Mouse (Mus musculus): ENCODE measurements at regions not wholly inside any gene's neighbourhood (a gene's known extent, or its start where the extent isn't known, plus 50 kb on each side); places are given as distances from the start of the nearest gene placed in this dataset.
"Not testable (repeated sequence)": the region's sequence is repeated elsewhere in the genome, so short reads cannot be mapped to it uniquely, and the experiment has no call there.

DNA sequence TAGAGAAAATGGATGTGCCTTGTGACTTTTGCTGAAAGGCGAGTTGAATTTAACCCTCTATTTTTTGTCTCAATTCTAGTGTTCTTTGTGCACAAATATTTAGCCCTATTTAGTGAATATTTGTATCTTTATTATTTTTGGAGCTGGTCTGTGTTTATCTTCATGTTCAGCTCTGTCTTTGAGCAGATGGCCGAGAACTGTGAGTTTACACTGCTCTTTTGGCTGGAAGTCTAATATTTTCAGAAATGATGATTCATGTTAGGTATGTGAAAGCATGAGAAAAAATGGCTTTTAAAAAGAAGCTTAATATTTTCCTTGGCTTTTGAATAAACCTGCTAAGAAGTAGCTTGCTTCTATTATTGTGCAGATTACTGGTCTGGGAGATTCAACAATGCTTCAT lies 505.4 kb downstream of the Sema5a start:
- DNase-seq (ENCODE audit: low spot score in 2 of 2) = no peak

DNA sequence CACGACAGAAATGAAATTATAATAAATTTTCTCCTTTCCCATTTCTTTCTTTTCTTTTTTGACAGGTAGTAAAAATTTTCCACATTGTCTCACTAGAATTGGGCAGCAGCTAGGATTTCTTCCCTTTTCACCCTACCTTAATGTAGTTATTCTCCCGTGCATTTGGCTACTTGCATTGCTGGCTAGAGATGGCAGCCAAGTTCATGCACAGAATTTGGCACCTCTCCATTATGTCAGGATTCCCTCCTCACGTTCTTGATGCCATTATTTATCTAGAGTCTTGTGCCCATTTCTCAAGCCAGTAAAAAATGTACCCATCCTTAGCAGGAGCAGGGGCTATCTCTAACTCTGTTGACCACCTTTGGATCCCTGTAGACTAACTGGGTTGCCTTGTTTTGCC lies 507.4 kb downstream of the Sema5a start:
- DNase-seq (ENCODE audit: low spot score in 2 of 2) = no peak

DNA sequence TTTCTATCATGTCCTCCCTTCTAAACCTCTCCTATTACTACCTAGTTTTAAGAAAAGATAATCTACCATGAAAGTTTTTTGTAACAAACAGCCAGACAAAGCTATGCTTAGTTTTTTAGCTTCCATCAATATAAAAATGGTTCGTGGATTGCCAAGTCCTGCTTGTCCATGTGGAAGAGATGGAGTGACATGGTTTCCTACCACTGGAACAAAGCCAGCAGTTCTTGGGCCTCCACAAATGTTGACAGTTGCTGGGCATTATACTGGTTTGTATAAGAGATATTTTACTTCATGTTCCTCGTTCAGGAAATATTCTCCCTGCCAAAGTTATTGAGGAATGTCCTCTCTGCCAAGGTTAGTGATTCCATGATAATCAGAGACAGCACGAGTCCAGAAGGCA lies 515.5 kb downstream of the Sema5a start:
- DNase-seq (ENCODE audit: low spot score in 2 of 2) = no peak

DNA sequence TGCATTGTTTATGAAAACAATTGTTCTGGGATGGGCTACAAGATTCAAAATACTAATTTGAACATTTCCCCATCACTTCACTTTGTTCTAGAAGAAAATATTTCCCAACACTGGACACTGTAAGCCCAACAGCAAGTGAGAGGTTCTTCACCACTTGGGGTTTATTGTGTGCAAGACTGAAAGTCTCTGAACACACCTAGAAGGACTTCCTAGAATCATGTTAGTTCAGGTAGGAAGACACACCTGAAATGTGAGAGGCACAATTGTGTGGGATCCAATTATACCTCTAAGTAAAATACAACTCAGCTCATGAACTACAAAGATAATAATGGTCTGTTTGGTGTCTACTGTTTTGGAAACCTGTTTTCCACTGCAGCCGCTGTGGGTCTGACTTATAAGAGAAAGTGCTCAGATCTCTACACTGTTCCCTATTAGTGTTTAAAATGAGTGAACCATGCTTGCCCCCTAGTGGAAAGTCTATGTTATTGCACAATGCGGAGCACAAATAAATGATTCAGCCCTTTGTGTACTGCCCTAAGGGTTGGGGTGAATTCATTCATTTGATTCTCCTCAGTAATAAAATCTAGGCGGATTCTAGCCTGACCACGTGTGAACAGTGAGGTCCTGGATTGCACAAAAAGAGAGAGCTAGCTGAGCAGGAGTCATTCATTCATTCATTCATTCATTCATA lies 521.5 kb downstream of the Sema5a start:
- DNase-seq (ENCODE audit: low spot score in 2 of 2) = no peak

DNA sequence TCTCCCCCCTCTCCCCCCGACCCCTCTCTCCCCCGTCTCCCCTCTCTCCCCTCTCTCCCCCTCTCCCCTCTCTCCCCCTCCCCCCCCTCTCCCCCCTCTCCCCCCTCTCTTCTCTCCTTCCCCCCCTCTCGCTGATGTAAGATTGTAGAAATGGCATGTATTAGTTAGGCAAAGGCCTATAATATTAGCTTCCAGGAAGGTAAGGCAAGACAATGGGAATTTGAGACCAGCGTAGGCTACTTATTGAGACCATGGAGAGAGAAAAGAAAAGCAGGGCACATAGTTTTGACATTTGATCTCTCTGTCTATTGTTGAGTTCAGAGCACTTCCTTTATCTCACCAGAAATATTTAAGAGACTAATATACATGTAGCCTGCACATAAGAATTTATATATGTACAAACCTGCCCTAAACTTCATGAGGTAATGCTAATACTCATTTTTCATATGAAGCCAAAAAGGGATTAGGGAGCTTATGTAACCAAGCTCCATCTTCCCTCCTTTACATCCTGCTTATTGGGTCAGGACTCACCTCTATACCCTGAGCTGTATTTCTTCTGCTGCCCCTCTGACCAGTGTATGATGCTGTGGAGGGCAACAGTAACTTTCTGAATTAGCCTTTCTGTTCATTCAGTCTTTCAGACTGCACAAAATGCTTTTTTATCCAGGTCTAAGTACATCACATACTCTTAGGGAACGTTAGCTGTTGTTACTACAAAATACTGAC lies 522.3 kb downstream of the Sema5a start:
- no peak for DNase-seq (ENCODE audit: low spot score in 2 of 2)

DNA sequence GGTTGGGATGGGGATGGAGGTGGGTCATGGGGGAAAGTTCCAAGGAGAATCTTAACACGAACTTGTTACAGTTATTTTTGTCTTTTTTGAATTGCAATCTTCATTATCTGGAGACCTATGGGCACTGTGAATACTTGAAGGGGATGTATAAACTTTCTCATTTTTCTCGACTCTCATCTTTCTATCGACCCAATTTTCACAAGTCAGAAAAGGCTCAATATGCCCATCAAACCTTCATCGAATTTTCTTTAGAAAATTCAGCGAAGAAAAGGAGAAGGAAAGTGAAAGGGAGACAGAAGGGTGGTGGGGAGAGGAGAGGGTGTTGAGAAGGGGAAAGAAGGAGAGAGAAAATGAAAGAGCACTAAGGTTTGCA lies 533.6 kb downstream of the Sema5a start:
- DNase-seq (ENCODE audit: low spot score in 2 of 2) = not testable (repeated sequence)

DNA sequence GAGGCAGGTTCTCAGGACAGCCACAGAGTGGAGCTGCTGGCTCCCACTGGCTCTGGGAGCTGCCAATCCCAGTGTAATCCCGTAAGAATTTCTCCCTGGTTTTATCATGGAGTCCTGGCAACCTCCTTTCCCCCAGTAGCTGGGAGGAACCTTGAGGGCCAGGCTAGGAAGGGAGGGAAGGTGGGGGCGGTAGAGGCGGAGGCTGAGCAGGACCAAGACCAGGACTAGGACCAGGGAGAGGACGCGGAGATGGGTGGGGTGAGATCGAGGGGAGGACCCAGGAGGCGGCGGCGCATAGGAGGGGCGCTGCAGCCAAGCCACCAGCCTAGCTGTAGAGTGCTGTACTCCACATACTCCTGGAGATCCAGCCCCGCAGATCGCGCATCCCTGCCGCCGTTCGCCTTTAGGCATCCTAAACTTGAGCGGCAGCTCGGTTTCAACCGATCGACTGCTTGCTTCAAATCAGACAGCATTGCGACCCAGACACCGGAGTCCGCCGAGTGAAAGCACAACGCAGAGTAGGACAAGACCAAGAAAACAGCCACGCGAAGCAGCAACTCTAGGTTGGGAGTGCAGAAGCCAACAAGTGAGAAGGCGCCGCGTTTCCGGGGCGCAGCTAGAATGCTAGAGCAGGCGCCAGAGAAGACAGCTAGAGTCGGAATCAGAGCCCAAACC lies 534.1 kb downstream of the Sema5a start:
- DNase-seq (ENCODE audit: low spot score in 2 of 2) = peak; percentile 71 to 75

DNA sequence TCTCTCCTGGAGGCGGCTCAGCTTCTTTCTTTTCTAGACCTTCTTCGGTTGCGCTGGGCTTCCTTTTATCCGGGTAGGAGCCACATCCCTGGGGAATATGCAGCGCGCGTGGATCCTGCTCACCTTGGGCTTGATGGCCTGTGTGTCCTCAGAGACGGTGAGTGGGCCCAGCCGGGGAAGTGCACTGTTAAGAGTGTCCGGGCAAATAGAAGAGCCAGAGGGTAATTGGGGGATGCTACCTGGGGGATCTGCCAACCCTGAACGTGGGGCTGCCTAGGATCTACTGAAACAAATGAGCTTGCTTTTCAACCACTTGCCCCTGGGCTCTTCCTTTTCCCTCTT lies 534.6 kb downstream of the Sema5a start:
- DNase-seq (ENCODE audit: low spot score in 2 of 2) = not testable (repeated sequence)

DNA sequence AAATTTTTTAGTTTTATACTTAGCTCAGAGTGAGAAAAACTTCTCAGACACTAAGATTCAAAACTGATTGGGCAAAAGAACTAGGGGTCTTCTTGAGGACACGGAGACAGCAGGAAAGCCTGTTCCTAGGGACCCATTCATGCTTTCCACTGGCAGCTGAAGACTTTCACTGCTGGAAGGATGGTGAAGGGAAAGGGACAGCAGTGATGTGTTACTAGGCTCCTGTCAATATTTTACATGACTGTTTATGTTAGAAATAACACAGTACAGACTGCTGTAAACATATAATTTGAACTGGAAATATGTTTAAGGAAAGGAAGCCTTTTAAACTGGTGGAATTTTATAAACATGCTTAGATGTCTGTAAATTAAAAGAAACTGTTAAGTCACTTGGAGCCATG lies 537.0 kb downstream of the Sema5a start:
- not testable (repeated sequence) for DNase-seq (ENCODE audit: low spot score in 2 of 2)

DNA sequence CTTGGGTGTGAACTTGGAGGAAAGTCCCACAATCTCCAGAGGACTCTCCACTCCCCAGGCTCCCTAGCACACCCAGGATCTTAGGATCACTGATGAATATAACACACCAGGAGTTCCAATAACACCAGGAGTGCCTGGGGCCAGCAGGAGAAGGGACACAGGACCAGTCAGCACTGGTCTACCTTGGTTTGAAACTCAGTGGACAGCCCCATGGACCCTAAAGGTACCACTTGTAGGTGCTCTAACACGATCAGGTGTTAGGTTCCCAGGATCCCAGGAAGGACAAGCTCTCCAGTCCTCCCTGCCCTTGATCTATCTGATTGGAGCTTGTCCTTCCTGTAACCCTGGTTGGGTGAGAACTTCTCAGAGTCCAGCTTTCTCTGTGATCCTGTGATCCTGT lies 554.6 kb downstream of the Sema5a start:
- DNase-seq (ENCODE audit: low spot score in 2 of 2) = no peak

DNA sequence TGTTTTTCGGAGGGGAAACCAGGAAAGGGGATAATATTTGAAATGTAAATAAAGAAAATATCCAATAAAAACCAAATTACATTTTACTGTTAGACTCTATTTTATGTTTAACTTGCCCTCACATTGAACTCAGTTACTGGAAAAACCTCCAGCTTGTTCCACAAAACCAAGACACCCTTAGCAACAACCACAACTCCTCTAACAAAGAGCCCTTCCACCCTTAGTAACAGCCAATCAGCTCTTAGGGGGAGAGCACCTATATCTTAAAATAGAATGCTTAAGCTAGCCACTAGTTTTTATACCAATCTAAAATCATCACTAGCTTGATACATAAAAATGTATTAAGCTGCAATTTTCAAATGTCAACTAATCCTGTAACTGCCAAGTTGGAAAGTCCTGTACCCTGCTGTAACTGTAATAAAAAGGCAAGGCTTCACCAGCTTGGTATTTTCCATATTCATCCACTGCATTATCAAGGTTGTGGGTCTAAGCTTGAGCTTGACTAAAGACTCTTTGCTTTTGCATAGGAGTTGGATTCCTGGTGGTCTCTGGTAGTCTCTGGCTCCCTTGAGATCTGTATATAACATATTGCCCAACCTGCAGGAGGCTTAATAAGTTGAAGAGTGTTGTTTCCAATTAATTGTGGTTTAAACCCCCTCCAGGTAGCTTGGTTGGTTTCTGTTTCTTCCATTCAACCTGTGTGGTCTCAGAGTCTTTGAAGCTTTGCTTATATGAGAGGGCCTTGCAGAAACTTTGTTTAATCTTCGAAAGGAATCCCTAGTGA lies 566.4 kb downstream of the Sema5a start:
- no peak for DNase-seq (ENCODE audit: low spot score in 2 of 2)

DNA sequence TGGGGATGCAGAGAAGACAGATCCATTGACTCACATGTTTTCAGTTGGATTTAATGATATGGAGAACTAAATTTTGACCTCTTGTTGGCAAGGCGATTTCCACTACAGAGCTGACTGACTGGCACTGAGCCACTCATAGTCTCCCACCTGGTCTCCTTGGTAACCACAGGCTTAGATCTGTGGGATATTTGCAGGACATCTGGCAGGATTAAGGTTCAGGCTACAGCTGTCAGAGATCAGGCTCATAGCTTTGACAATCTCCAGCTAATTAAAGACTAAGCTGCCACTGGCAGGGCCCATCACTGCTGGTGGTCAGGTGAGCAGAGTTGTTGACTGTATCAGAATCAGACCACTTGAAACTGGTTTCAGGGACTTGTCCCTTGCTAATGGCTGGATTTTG lies 595.4 kb downstream of the Sema5a start:
- no peak for DNase-seq (ENCODE audit: low spot score in 2 of 2)
